Mouse (Mus musculus) layer of hippocampus, adult 6 months (tissue): Measurements from ENCODE around the gene Cd302. TPM values are rescaled to one million over a fixed set of nuclear protein-coding genes. Genes with fewer than 3 reads are reported as not detected.

Experiments used
- long read RNA-seq, 2 experiments: library from polyadenylated mRNA; unstranded; transcript quantifications; one replicate each; pipeline ENCODE4 v2.0.0; 2019 to 2020
- polyA plus RNA-seq: library from polyadenylated mRNA; unstranded; fragments of <200 nt; fragmentation: Nextera tagmentation; gene quantifications from 2 replicates; pipeline ENCODE4 v1.2.3, GENCODE M21; 2021

Gene Cd302
- polyA plus RNA-seq = 62.4 and 63.2 TPM in 2 replicates
- long read RNA-seq, experiment 1, transcript Cd302-202 (6 exons, 1,354 nt) = major isoform, 56 of 58 reads
- long read RNA-seq, experiment 1, partial matches to known transcripts = 0 of 58 reads
- long read RNA-seq, experiment 1, other reads (novel, unspliced or antisense) = 0 of 58 reads
- long read RNA-seq, experiment 2, transcript Cd302-202 (6 exons, 1,354 nt) = major isoform, 11 of 16 reads
- long read RNA-seq, experiment 2, partial matches to known transcripts = 1 of 16 reads
- long read RNA-seq, experiment 2, other reads (novel, unspliced or antisense) = 2 of 16 reads

GRCm38 (mm10) chr2:60284467-60284821 is at the start of gene Cd302:
TSS of gene Cd302 (minus strand) at chr2:60284488.

GRCm38 (mm10) chr2:60209703-60210651 is 74.3 kb downstream of the Cd302 start, which contains the start of the genes Baz2b and March7:
TSS of gene Baz2b (minus strand) at chr2:60209839.
TSS of gene March7 (plus strand) at chr2:60209887.

Other genes with a start within 250 kb of the Cd302 start
- 20.3 and 21.0 TPM in 2 replicates for gene Baz2b, start 74.6 kb downstream of the Cd302 start, polyA plus RNA-seq
- gene March7, start 74.6 kb downstream of the Cd302 start, polyA plus RNA-seq = 34.9 and 43.5 TPM in 2 replicates
- gene Ly75, start 98.8 kb upstream of the Cd302 start, polyA plus RNA-seq = 0.20 and 0.36 TPM in 2 replicates